Mouse (Mus musculus): ENCODE measurements around the gene Appl2.

Appl2 gene

DNA sequence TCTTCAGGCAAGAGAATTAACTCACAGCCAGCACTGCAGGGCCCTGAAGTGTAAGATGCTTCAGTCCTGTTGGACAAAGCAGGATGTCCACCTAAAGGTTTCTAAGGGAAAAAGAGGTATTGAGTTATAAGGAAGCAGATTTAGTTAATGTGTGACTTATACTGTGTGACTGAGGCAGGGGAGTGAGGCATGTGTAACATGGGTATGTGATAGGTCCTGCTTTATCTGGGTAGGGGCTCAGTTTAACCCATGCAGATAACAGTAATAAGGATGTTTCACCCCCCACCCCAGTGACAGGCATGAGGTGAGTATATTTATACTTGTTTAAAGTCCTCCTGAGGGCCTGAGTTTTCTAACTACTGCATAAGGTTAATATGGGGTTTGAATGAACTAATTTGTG, 85.5 kb downstream of the Appl2 start:
- no peak for DNase-seq
